Mouse (Mus musculus) C2C12 (cell line): ENCODE measurements around the gene Spta1.

Source experiments
- CEBPB ChIP-seq: IDR thresholded peaks from one replicate; pipeline ENCODE4 v1.6.1; 2011; ENCODE audit warnings: low read depth, mild to moderate bottlenecking, control low read depth, moderate library complexity
- CTCF ChIP-seq: IDR thresholded peaks from one replicate; pipeline ENCODE4 v1.5.1; 2011; ENCODE audit not compliant: control insufficient read depth, insufficient read depth, insufficient read length
- MAX ChIP-seq: IDR thresholded peaks from one replicate; pipeline ENCODE4 v1.6.1; 2011; ENCODE audit warnings: mild to moderate bottlenecking, control low read depth
- MYOD1 ChIP-seq: IDR thresholded peaks from one replicate; pipeline ENCODE4 v1.6.1; 2011; ENCODE audit warnings: low read depth; ENCODE audit not compliant: control insufficient read depth, insufficient read length
- MYOG ChIP-seq: IDR thresholded peaks from one replicate; pipeline ENCODE4 v1.6.1; 2011; ENCODE audit not compliant: control insufficient read depth, insufficient read length; ENCODE audit errors: extremely low read depth
- USF1 ChIP-seq: IDR thresholded peaks from one replicate; pipeline ENCODE4 v1.6.1; 2011; ENCODE audit warnings: low read depth, mild to moderate bottlenecking, control low read depth, moderate library complexity

GRCm38 (mm10) chr1:174239916-174240315 is 67.3 kb downstream of the Spta1 start:
- TF ChIP-seq CTCF: no peak
- TF ChIP-seq MAX: no peak
- TF ChIP-seq CEBPB: no peak
- no peak for TF ChIP-seq USF1
- TF ChIP-seq MYOD1: no peak
- TF ChIP-seq MYOG: no peak
